Mouse (Mus musculus) MEL (cell line): ENCODE results near the gene Coasy. TPM values are rescaled to one million over a fixed set of nuclear protein-coding genes. Genes with fewer than 3 reads are reported as not detected.

Source experiments
- DNase-seq: peaks from one replicate; pipeline ENCODE4 v3.0.0; 2011; ENCODE audit warnings: low read depth, low spot score
- H3K27ac ChIP-seq: 2 replicates; pipeline ENCODE4 v1.5.1; 2012; ENCODE audit warnings: low read depth, mild to moderate bottlenecking, control low read depth, low read length, moderate library complexity; ENCODE audit not compliant: control insufficient read depth
- H3K27me3 ChIP-seq, 2 experiments: fragments of 150-350 bp in 1 of 2; sonication (generic) in 1 of 2; 2 replicates each; pipeline ENCODE4 v1.6.1; 2012; ENCODE audit warnings: low read length in 2 of 2, mild to moderate bottlenecking in 2 of 2, improper control_type of control experiment in 1 of 2, moderate library complexity in 1 of 2; ENCODE audit not compliant: insufficient read depth in 2 of 2, control insufficient read depth in 1 of 2
- H3K36me3 ChIP-seq, 2 experiments: 2 replicates each; pipeline ENCODE4 v1.6.1; 2012 to 2014; ENCODE audit warnings: low read length in 2 of 2, improper control_type of control experiment in 1 of 2, inconsistent platforms in 1 of 2, mild to moderate bottlenecking in 1 of 2; ENCODE audit not compliant: insufficient read depth in 2 of 2, control insufficient read depth in 1 of 2
- H3K4me1 ChIP-seq, 2 experiments: fragments of 150-350 bp in 1 of 2; sonication (generic) in 1 of 2; 2 replicates each; pipeline ENCODE4 v1.6.1; 2012; ENCODE audit warnings: low read length in 2 of 2, improper control_type of control experiment in 1 of 2, mild to moderate bottlenecking in 1 of 2; ENCODE audit not compliant: insufficient read depth in 2 of 2, control insufficient read depth in 1 of 2
- H3K4me3 ChIP-seq, 2 experiments: fragments of 150-350 bp in 1 of 2; sonication (generic) in 1 of 2; 2 replicates each; pipeline ENCODE4 v1.5.1; 2012; ENCODE audit warnings: low read depth in 2 of 2, low read length in 2 of 2, mild to moderate bottlenecking in 2 of 2, moderate library complexity in 2 of 2, control low read depth in 1 of 2, improper control_type of control experiment in 1 of 2; ENCODE audit not compliant: control insufficient read depth in 1 of 2, insufficient read depth in 1 of 2
- H3K79me2 ChIP-seq: 2 replicates; pipeline ENCODE4 v1.6.1; 2012; ENCODE audit warnings: mild to moderate bottlenecking, low read length, moderate library complexity; ENCODE audit not compliant: control insufficient read depth, poor library complexity, insufficient read depth
- H3K9ac ChIP-seq: 2 replicates; pipeline ENCODE4 v1.6.1; 2012; ENCODE audit warnings: low read depth, mild to moderate bottlenecking, control low read depth, low read length, moderate library complexity; ENCODE audit not compliant: control insufficient read depth, poor library complexity, severe bottlenecking
- H3K9me3 ChIP-seq: fragments of 150-350 bp; sonication (generic); replicated peaks from 2 replicates; pipeline ENCODE4 v1.6.1; 2012; ENCODE audit warnings: mild to moderate bottlenecking, low read length, improper control_type of control experiment, moderate library complexity; ENCODE audit not compliant: insufficient read depth
- BHLHE40 ChIP-seq: IDR thresholded peaks from 2 replicates; pipeline ENCODE4 v1.6.1; 2012; ENCODE audit warnings: low read depth, mild to moderate bottlenecking, inconsistent platforms, low read length, improper control_type of control experiment, borderline replicate concordance
- CHD1 ChIP-seq: IDR thresholded peaks from 2 replicates; pipeline ENCODE4 v1.6.1; 2012; ENCODE audit warnings: low read depth, mild to moderate bottlenecking, inconsistent platforms, low read length, improper control_type of control experiment
- CHD2 ChIP-seq: IDR thresholded peaks from 2 replicates; pipeline ENCODE4 v1.6.1; 2011; ENCODE audit warnings: low read length, improper control_type of control experiment
- ETS1 ChIP-seq: IDR thresholded peaks from 2 replicates; pipeline ENCODE4 v1.6.1; 2012; ENCODE audit warnings: low read depth, mild to moderate bottlenecking, inconsistent platforms, low read length, improper control_type of control experiment, moderate library complexity
- KAT2A ChIP-seq: conservative IDR thresholded peaks from 2 replicates; pipeline ENCODE4 v1.6.1; 2012; ENCODE audit warnings: low read depth, low read length, improper control_type of control experiment, inconsistent platforms
- MAFK ChIP-seq: IDR thresholded peaks from 2 replicates; pipeline ENCODE4 v1.6.1; 2011; ENCODE audit warnings: low read depth, mild to moderate bottlenecking, low read length, improper control_type of control experiment, borderline replicate concordance
- MXI1 ChIP-seq: IDR thresholded peaks from 2 replicates; pipeline ENCODE4 v1.6.1; 2011; ENCODE audit warnings: mild to moderate bottlenecking, low read depth, low read length, improper control_type of control experiment
- MYC ChIP-seq: IDR thresholded peaks from 2 replicates; pipeline ENCODE4 v1.6.1; 2011; ENCODE audit warnings: low read depth, mild to moderate bottlenecking, low read length, improper control_type of control experiment, moderate library complexity
- NRF1 ChIP-seq: IDR thresholded peaks from 2 replicates; pipeline ENCODE4 v1.6.1; 2014; ENCODE audit warnings: low read depth, mild to moderate bottlenecking, inconsistent platforms, low read length, improper control_type of control experiment, moderate library complexity; ENCODE audit not compliant: poor library complexity, insufficient read depth, severe bottlenecking
- POLR2AphosphoS2 ChIP-seq: IDR thresholded peaks from 2 replicates; pipeline ENCODE4 v1.6.1; 2011; ENCODE audit warnings: low read length, improper control_type of control experiment
- POLR2AphosphoS5 ChIP-seq: IDR thresholded peaks from 2 replicates; pipeline ENCODE4 v1.6.1; 2012; ENCODE audit warnings: low read depth, borderline replicate concordance, mild to moderate bottlenecking, inconsistent platforms, low read length, moderate library complexity, mixed read lengths
- RAD21 ChIP-seq: IDR thresholded peaks from 2 replicates; pipeline ENCODE4 v1.6.1; 2011; ENCODE audit warnings: mild to moderate bottlenecking, low read depth, low read length, improper control_type of control experiment
- TAL1 ChIP-seq: IDR thresholded peaks from 2 replicates; pipeline ENCODE4 v1.6.1; 2012; ENCODE audit warnings: mild to moderate bottlenecking, inconsistent platforms, low read length, moderate library complexity, mixed read lengths
- TBP ChIP-seq: IDR thresholded peaks from 2 replicates; pipeline ENCODE4 v1.8.0; 2011; ENCODE audit warnings: low read depth, low read length, improper control_type of control experiment
- TCF12 ChIP-seq: IDR thresholded peaks from 2 replicates; pipeline ENCODE4 v1.6.1; 2014; ENCODE audit warnings: low read depth, mild to moderate bottlenecking, inconsistent platforms, low read length, improper control_type of control experiment, moderate library complexity
- ZMIZ1 ChIP-seq: IDR thresholded peaks from 2 replicates; pipeline ENCODE4 v1.6.1; 2012; ENCODE audit warnings: low read depth, mild to moderate bottlenecking, inconsistent platforms, low read length, improper control_type of control experiment, moderate library complexity
- ZNF384 ChIP-seq: IDR thresholded peaks from 2 replicates; pipeline ENCODE4 v1.6.1; 2012; ENCODE audit warnings: low read depth, mild to moderate bottlenecking, inconsistent platforms, low read length, improper control_type of control experiment
- polyA plus RNA-seq, 2 experiments: library from polyadenylated mRNA; stranded (reverse) in 1 of 2; unstranded in 1 of 2; fragments of >175 nt in 1 of 2; fragments of >200 nt in 1 of 2; gene quantifications; 2 replicates each; pipeline versions ENCODE4 v1.2.1 to v1.2.4; 2012; ENCODE audit warnings: low replicate concordance in 2 of 2, low read depth in 1 of 2; ENCODE audit not compliant: insufficient read length in 2 of 2, insufficient read depth in 1 of 2, missing spikeins in 1 of 2
- total RNA-seq: library from RNA; depleted of rRNA; stranded (reverse); fragments of 300-350 nt; gene quantifications from 2 replicates; pipeline ENCODE4 v1.2.3, GENCODE M21; 2012

Gene Coasy
- total and polyA plus RNA-seq, 3 experiments, result 34.8 to 44.2 TPM; not detected in 1

- TF ChIP-seq POLR2AphosphoS2 (peak; percentile 93), CHD1 (no peak), MXI1 (peak; percentile 66), BHLHE40 (peak; percentile 92)
- TF ChIP-seq, all 39 proteins: peak for 19
Observed at GRCm38 (mm10) chr11:101086756-101087681, 4.7 kb downstream of the Coasy start, which contains the start of gene Mlx (continued).

GRCm38 (mm10) chr11:101087682-101088055 lies 5.3 kb downstream of the Coasy start:
- H3K79me2 ChIP-seq, result peaks cover 21% of the 10 kb centered on the region
- no peak for TF ChIP-seq NRF1
- no peak for TF ChIP-seq CHD2
- TF ChIP-seq KAT2A, result no peak
- no peak for TF ChIP-seq TBP
- TF ChIP-seq POLR2AphosphoS5, result no peak
- no peak for TF ChIP-seq MYC
- no peak for TF ChIP-seq ETS1
- TF ChIP-seq POLR2AphosphoS2, result no peak
- no peak for TF ChIP-seq ZNF384
- no peak for TF ChIP-seq TAL1
- TF ChIP-seq MAFK, result no peak
- TF ChIP-seq ZMIZ1, result no peak
- no peak for TF ChIP-seq TCF12
- peak overlapping the region; percentile 17 for H3K27ac ChIP-seq
- H3K9ac ChIP-seq, result peak overlapping the region; percentile 81
- no peaks in the 10 kb centered on the region for H3K27me3 ChIP-seq
- DNase-seq, result no peak
- H3K36me3 ChIP-seq, result peaks cover 8 to 15% of the 10 kb centered on the region in 2 experiments
- H3K9me3 ChIP-seq, result no peaks in the 10 kb centered on the region
- peaks cover 4 to 19% of the 10 kb centered on the region in 2 experiments for H3K4me1 ChIP-seq
- H3K4me3 ChIP-seq, result peak overlapping the region; percentile 77 to 80

- H3K27me3 ChIP-seq, result no peaks in the 10 kb centered on the region
- no peak overlapping the region for H3K27ac ChIP-seq
- H3K9ac ChIP-seq, result no peak overlapping the region
- peaks cover 0 to 10% of the 10 kb centered on the region in 2 experiments; a peak in 3 of 4 replicates for H3K4me1 ChIP-seq
- H3K4me3 ChIP-seq, result no peak overlapping the region
- TF ChIP-seq RAD21, result no peak
- TF ChIP-seq TBP, result no peak
- peaks cover 10 to 11% of the 10 kb centered on the region in 2 experiments for H3K36me3 ChIP-seq
- DNase-seq, result no peak
- no peaks in the 10 kb centered on the region for H3K9me3 ChIP-seq
- peaks cover 11% of the 10 kb centered on the region for H3K79me2 ChIP-seq
Observed at GRCm38 (mm10) chr11:101089931-101090330, 7.6 kb downstream of the Coasy start.
